In the genomic region with DNA sequence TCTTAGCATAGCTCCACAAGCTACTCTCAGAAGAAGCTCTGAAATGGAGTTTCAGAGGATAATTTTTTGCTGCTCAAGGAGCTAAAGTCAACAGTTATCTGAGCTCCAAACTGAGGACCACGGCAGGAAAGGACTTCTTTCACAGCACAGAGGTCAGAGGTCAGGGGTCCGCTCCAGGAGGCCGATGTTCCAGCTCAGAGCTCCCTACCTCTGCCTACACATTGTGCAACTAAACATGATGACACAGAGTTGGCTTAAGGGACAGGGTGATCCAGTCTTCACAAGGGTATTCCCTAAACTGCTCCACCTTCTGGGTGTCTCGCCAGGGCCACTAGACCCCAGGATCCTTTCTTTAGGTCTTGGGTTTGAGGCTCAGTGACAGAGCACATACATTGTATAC, we compare ENCODE assay signal across 27 mouse cellular contexts. TPM values are rescaled to one million over a fixed set of nuclear protein-coding genes. Genes with fewer than 3 reads are reported as not detected.
DNase-seq lines count a peak whose midpoint lies in the region; ATAC-seq and TF ChIP-seq lines count a peak whose summit lies in the region.
"Had no signal": no experiment of that assay in that cellular context is flagged by ENCODE, and none has a peak within 500 bp of the region (broad histone marks: within the 10 kb centered on the region; RNA-seq: fewer than 3 reads in every experiment).

No protein-coding gene starts in this region.

- no peak overlapping the region for H3K4me3 ChIP-seq in heart, embryonic 10.5 days
- H3K4me3 ChIP-seq in E14TG2a.4 (replicated peaks; ENCODE audit: low read length), result 0 out of 2 replicates have a peak overlapping the region, but pooled peaks have one; percentile 0
- no peak overlapping the region for H3K4me3 ChIP-seq in liver, embryonic 15.5 days (replicated peaks)
- H3K4me3 ChIP-seq: embryonic facial prominence, embryonic 12.5 days; heart, embryonic 13.5 days; hindbrain, embryonic 15.5 days; myocyte; neural tube, embryonic 12.5 days; stomach, embryonic 15.5 days had no signal

- H3K27me3 ChIP-seq in heart, embryonic 10.5 days (ENCODE audit: insufficient read depth, poor library complexity, severe bottlenecking), result no peaks in the 10 kb centered on the region
- H3K27me3 ChIP-seq in E14TG2a.4 (ENCODE audit: insufficient read depth, low read length), result no peaks in the 10 kb centered on the region
- no peaks in the 10 kb centered on the region for H3K27me3 ChIP-seq in liver, embryonic 15.5 days
- H3K27me3 ChIP-seq: embryonic facial prominence, embryonic 12.5 days; heart, embryonic 13.5 days; hindbrain, embryonic 15.5 days; neural tube, embryonic 12.5 days; Patski; stomach, embryonic 15.5 days had no signal

- no peak for DNase-seq in heart, embryonic 10.5 days (ENCODE audit: low spot score)
- no peak for DNase-seq in heart, adult 9 months (ENCODE audit: low spot score in 2 of 2)
- DNase-seq in kidney, postnatal 25 days, result peak; percentile 32 to 65
- no peak for DNase-seq in kidney, adult 18-20 months
- no peak for DNase-seq in right cerebral cortex, adult 2 months (ENCODE audit: low spot score in 2 of 2)
- DNase-seq in right cerebral cortex, adult 18-20 months, result no peak
- DNase-seq: adrenal gland, postnatal 10 days; cerebellum, adult 11-12 months; cerebellum, adult 9-11 months; embryo, embryonic 11 days; gastrocnemius, postnatal 36 days; heart, adult 18-20 months; heart, postnatal 10 days; lung, postnatal 36 days had no signal

- no peak for TF ChIP-seq CTCF in E14TG2a.4 (conservative IDR thresholded peaks at IDR 0.05; ENCODE audit: low read length)

- 56% methylated on average over 4 of the region's 4 CpGs for WGBS in heart, embryonic 10.5 days
- 60% methylated on average over 4 of the region's 4 CpGs for WGBS in liver, embryonic 15.5 days (ENCODE audit: insufficient replicate concordance)

- H3K36me3 ChIP-seq in heart, embryonic 10.5 days, result peaks cover 17% of the 10 kb centered on the region
- H3K36me3 ChIP-seq in E14TG2a.4 (ENCODE audit: insufficient read depth, low read length), result peaks cover 64% of the 10 kb centered on the region
- H3K36me3 ChIP-seq in liver, embryonic 15.5 days (replicated peaks), result 0 out of 2 replicates have a peak, but pooled peaks cover 8% of the 10 kb centered on the region
- H3K36me3 ChIP-seq: hindbrain, embryonic 15.5 days had no signal

- H3K9ac ChIP-seq in liver, embryonic 15.5 days, result no peak overlapping the region
- H3K9ac ChIP-seq: embryonic facial prominence, embryonic 12.5 days; heart, embryonic 13.5 days; hindbrain, embryonic 15.5 days; liver, embryonic 14.5 days; neural tube, embryonic 12.5 days; stomach, embryonic 15.5 days had no signal

- peak overlapping the region; percentile 4 for H3K4me2 ChIP-seq in liver, embryonic 15.5 days
- H3K4me2 ChIP-seq: embryonic facial prominence, embryonic 12.5 days; hindbrain, embryonic 15.5 days; neural tube, embryonic 12.5 days had no signal

- H3K4me1 ChIP-seq in heart, embryonic 10.5 days, result peaks cover 21% of the 10 kb centered on the region
- peaks cover 79% of the 10 kb centered on the region for H3K4me1 ChIP-seq in E14TG2a.4 (replicated peaks; ENCODE audit: low read depth, low read length)
- H3K4me1 ChIP-seq in liver, embryonic 15.5 days (replicated peaks), result peaks cover 59% of the 10 kb centered on the region

- ATAC-seq in liver, embryonic 15.5 days (ENCODE audit: insufficient read depth), result no peak
- ATAC-seq: forebrain, embryonic 14.5 days; inflammation-experienced regulatory T-cells, adult 6 months; midbrain, embryonic 16.5 days; Patski had no signal

- H3K27ac ChIP-seq in heart, embryonic 10.5 days, result peak overlapping the region; percentile 18; the same call in 1 of the 2 replicates
- H3K27ac ChIP-seq in liver, embryonic 15.5 days (replicated peaks), result peak overlapping the region; percentile 46
- H3K27ac ChIP-seq: embryonic facial prominence, embryonic 12.5 days; heart, embryonic 13.5 days; hindbrain, embryonic 15.5 days; liver, embryonic 14.5 days; neural tube, embryonic 12.5 days; stomach, embryonic 15.5 days had no signal

- no peaks in the 10 kb centered on the region for H3K9me3 ChIP-seq in heart, embryonic 10.5 days
- H3K9me3 ChIP-seq in E14TG2a.4 (ENCODE audit: low read length), result no peaks in the 10 kb centered on the region
- H3K9me3 ChIP-seq in liver, embryonic 15.5 days (replicated peaks), result no peaks in the 10 kb centered on the region
- H3K9me3 ChIP-seq: embryonic facial prominence, embryonic 12.5 days; heart, embryonic 13.5 days; hindbrain, embryonic 15.5 days; neural tube, embryonic 12.5 days; stomach, embryonic 15.5 days had no signal

RNA-seq across cellular contexts. Expression of a gene that starts 2.5 kb away (rescaled TPM):
- polyA plus RNA-seq in heart, embryonic 10.5 days (2016; fragmentation: Nextera tagmentation; extraction: Ambion mirVana), result 269 and 273 TPM in 2 replicates
- polyA plus RNA-seq in liver, embryonic 15.5 days (2015; fragmentation: Nextera tagmentation; extraction: Ambion mirVana), result 181 and 201 TPM in 2 replicates

RNA-seq across cellular contexts. Expression of a gene that starts 11.0 kb away (rescaled TPM):
- 164 and 188 TPM in 2 replicates for polyA plus RNA-seq in heart, embryonic 10.5 days (2016; fragmentation: Nextera tagmentation; extraction: Ambion mirVana)
- 61.5 and 61.7 TPM in 2 replicates for polyA plus RNA-seq in liver, embryonic 15.5 days (2015; fragmentation: Nextera tagmentation; extraction: Ambion mirVana)

RNA-seq across cellular contexts. Expression of a gene that starts 35.5 kb away (rescaled TPM):
- 995 and 1,097 TPM in 2 replicates for polyA plus RNA-seq in heart, embryonic 10.5 days (2016; fragmentation: Nextera tagmentation; extraction: Ambion mirVana)
- polyA plus RNA-seq in liver, embryonic 15.5 days (2015; fragmentation: Nextera tagmentation; extraction: Ambion mirVana), result 154 and 161 TPM in 2 replicates
- polyA plus RNA-seq: inflammation-experienced regulatory T-cells, adult 6 months had no signal

Comparison
In these comparisons a context has a peak if more than half of its experiments do, and no peak if none do; other contexts are left out.
1. DNase-seq: peak in kidney, postnatal 25 days (2 of 2); none in heart, embryonic 10.5 days (single experiment), heart, adult 9 months (0 of 2), kidney, adult 18-20 months (single experiment), right cerebral cortex, adult 2 months (0 of 2) and right cerebral cortex, adult 18-20 months (single experiment).